Mouse (Mus musculus) MN1 (cell line): ENCODE data around the gene Lrp10.
A peak's percentile ranks its signal among the peaks of the same experiment; 100 is the strongest.

Experiments used
- DNase-seq: peaks from one replicate; pipeline ENCODE4 v3.0.0-alpha.2; 2016; ENCODE audit warnings: low spot score

The Lrp10 gene

GRCm38 (mm10) chr14:54463959-54464292 is at the start of gene Lrp10:
Lrp10 (plus strand) TSS chr14:54464137.
- peak; percentile 89 for DNase-seq

DNA sequence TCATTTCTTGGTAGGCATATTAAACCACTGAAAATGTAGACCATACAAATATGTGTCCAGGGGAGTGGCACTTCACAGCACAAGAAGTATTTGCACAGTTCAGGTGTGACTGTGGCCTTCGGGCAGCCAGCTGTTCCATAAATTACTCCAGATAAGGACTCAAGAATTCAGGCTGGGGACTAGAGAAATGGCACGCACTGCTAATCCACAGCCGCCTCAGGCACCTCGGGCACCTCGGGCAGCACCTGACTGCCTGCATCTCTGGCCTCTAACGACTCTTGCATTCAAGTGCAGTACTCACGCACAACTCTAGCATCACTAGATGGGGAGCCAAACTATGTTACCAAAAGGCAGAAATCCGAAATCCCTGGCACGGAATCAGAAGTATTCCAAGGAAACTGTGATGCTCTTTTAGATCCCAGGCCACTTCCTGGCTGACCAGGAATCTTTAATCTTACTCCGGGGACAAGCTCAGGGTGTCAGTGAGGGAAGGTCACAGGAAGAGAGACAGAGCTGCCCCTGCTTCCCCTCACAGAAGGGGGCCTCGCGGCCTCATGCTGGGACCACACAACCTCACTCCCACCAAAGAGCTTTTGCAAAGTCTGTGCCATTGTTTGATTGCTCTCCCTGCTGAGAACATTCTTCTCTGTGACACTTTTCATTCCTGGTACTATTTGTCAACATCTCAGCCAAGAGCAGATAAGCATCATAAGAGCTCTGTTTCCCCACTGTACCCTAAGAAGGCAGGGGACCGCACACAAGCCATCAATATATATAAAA is 48.5 kb upstream of the Lrp10 start:
- no peak for DNase-seq

DNA sequence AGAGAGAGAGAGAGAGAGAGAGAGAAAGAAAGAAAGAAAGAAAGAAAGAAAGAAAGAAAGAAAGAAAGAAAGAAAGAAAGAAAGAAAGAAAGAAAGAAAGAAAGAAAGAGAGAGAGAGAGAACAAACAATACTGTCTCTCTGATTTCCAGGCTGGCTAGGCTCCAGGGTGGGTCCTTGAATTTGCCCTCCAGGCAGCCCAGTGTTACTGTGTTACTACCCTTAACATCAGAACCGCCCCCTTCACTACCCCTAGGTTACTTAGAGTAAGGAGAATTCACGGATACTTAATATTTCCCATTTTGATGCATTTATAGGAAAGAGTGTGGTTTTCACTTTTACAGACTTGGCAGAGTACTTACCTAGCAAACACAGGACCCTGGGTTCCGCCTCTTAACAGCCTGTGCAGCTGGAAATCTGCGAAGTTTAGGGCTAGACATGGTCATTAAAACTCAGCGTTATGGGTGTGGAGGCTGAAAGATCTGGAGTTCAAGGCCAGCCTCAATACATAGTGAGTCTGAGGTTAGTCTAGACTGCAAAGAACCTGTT is 47.6 kb upstream of the Lrp10 start:
- no peak for DNase-seq

GRCm38 (mm10) chr14:54416830-54417229 is 47.1 kb upstream of the Lrp10 start:
- no peak for DNase-seq

GRCm38 (mm10) chr14:54417623-54418081 is 46.3 kb upstream of the Lrp10 start, which contains the start of gene Slc7a7:
Slc7a7 (minus strand) TSS chr14:54417780.
- no peak for DNase-seq

GRCm38 (mm10) chr14:54421014-54421413 is 42.9 kb upstream of the Lrp10 start:
- no peak for DNase-seq

DNA sequence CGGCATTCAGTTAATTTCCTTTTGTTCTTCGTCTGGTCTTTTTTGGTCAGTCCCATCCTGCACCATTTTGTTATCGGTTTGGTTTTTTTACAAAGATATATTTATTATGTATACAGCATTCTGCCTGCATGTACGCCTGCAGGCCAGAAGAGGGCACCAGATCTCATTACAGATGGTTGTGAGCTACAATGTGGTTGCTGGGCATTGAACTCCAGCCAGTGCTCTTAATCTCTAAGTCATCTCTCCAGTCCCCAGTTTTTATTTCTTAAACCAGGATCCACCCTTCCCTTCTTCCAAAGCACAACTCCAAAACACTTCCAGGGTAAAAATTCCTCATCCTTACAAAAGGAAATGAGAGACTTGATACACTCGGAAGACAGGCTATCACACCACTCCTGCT is 40.5 kb upstream of the Lrp10 start:
- no peak for DNase-seq

DNA sequence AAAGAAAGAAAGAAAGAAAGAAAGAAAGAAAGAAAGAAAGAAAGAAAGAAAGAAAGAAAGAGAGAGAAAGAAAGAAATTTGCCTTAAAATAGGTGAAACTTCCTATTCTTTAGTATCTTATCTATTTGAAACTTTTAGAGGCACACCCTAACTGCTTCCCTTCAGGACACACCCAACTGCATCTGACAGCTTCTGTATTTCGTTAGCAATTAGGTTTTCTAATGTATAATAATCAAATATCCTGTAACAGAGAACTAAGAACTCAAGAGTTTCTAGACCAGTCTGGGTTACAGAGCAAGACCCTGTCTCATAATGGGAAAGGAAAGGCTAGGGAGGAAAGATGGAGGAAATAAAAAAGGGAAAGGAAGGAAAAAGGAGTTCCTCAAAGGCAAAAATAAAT is 39.3 kb upstream of the Lrp10 start:
- no peak for DNase-seq

- DNase-seq: no peak
These were observed 38.4 kb upstream of the Lrp10 start for GRCm38 (mm10) chr14:54425540-54425939.

DNA sequence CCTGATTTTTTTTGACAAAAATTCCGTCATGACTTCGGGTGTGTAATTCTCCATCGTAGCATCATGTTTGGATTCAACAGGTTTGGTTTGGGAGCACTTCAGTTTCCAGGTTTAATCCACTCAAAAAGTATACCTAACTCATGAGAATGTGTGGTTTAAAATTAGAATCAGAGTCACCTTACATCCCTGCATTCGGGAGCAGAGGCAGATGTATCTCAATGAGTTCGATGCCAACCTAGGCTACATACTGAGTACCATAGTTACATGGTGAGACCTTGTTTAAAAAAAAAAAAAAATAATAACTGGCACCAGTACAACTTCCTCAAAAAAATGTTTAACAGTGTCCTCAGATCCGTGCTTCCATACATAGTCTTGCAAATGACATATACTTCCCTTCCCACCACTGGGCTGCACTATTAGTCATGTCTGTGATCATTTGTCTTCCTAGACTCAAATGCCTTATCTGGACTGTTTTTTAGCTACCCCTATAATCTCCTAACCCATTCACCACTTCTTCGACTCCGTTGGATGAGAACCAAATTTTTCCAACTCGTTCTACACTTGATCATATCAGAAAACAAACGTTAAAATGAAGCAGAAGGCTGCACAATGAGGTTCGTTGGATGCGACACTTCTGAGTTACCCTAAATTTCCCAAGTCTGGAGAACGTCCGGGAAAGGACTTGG is 37.8 kb upstream of the Lrp10 start:
- peak; percentile 25 for DNase-seq

DNA sequence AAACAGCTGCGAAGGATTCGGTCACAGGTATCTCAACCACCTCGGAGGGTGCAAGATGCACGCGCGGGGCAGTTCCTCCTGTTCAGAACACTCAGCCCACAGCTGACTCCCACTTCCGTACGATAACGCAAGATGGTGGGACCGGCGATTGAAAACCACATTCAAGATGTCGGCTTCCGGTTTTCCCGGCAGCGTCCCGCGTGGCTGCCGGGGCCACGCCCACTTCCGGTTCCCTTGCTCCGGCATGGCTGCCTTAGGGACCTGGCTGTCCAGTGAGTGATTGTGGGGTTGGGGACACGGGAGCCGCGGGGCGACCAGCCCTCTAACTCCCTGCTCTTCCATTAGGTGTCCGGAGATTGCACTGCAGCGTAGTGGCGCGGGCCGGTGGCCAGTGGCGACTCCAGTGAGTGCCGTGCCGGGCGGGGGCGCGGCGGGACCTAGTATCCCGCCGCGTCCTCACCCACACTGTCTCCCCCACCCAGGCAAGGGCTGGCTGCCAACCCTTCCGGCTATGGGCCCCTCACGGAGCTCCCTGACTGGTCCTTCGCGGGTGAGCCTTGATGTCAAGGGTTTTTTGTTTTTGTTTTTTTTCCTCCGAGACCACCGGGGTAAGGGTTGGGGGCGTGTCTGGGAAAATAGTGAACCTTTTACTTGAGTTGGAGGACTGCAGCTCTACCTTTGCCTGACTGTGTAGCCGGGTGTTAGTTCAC is 37.1 kb upstream of the Lrp10 start, which contains the start of gene Mrpl52:
Gene Mrpl52, plus strand, starts transcription at position 221 of the 710 bp plus-strand sequence.
- peak; percentile 92 for DNase-seq

- DNase-seq: no peak
These were observed 36.2 kb upstream of the Lrp10 start for GRCm38 (mm10) chr14:54427696-54428095.

GRCm38 (mm10) chr14:54428421-54428820 is 35.5 kb upstream of the Lrp10 start:
- DNase-seq: no peak

- no peak for DNase-seq
These were observed 34.4 kb upstream of the Lrp10 start for GRCm38 (mm10) chr14:54429332-54430093.

GRCm38 (mm10) chr14:54430406-54431145 is 33.4 kb upstream of the Lrp10 start:
- DNase-seq: no peak

DNA sequence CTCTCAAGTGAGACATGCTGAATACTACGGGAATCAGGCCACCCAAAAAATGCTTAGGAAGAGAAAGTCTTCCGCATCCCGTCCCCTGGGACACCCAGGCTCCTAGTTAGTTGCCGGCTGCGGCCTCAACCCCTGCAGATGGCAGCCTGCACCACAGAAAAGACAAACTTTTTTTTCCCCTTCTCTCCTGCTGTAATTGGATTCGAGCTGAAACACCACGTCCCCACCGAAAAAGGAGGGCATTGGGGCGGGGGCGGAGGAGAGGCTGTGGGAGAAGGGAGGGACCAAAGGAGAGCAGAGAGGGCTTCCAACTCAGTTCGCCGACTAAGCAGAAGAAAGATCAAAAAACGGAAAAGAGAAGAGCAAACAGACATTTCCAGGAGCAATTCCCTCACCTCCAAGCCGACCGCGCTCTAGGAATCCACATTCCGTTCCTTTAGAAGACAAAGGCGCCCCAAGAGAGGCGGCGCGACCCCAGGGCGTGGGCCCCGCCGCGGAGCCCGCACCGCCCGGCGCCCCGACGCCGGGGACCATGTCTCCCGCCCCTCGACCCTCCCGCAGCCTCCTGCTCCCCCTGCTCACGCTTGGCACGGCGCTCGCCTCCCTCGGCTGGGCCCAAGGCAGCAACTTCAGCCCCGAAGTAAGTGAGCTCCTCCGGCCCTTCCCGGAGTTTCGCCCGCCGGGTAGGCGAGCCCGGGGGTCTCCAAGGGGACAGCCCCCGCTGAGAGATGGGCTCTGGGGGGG is 32.4 kb upstream of the Lrp10 start, which contains the start of gene Mmp14:
Gene Mmp14, plus strand, starts transcription at position 279 of the 744 bp plus-strand sequence.
- DNase-seq: peak; percentile 58

- no peak for DNase-seq
These were observed 31.7 kb upstream of the Lrp10 start for GRCm38 (mm10) chr14:54432078-54432836.

DNA sequence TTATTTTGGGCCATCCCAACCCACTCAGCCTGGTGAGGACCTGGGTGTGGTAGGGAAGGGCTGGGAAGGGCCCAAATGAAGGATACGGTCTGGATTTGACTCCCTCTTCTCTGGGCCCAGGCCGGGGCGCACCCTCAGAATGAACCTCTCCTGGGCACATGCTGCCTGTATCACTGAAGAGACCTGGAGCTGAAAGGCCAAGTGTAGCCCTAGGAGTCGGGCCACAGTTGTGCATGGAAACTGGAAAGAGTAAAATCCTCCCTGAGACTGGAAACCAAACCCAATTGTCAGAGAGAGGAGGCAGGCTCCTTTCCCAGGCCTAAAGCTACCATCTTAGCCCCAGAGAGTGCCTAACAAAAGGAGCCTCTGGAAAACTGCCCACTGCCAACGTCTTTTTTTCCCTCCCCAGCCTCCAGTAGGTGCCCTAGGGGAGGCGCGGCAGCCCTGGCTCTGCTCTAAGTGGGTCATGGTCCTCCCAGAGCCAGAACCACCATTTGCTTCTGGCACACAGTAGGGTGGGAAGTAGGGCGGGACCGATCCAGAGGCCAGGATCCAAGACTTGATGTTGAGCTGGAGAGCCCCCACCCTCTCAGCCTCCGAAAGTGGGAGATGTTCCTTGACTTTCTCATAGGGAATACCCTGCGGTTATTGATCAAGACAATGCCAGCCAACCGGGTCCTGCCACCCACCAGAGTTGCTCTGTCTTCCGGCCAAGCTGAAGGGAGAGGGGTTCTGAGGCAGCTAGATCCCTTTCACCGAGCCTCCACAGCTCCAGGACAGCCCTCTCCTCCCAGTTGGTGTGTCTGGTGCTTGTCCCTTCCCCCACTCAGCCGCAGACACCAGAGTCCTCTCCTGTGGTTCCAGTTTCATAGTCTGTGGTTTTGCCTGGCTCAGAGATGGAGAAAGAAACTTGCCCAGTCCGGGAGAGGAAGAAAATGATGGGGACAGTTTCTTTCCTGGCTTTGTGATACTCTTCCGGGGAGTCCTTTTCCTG is 30.8 kb upstream of the Lrp10 start:
- no peak for DNase-seq
